Mouse (Mus musculus): ENCODE measurements around the gene Cd300lg.
A peak's percentile ranks its signal among the peaks of the same experiment; 100 is the strongest.

GRCm38 (mm10) chr11:102087931-102088898, 46.9 kb downstream of the Cd300lg start, which contains the start of gene Mpp2:
- TF ChIP-seq GATA1 (IDR thresholded peaks at IDR 0.05; ENCODE audit: low read length) (0 out of 2 replicates have a peak, but pooled peaks have one; percentile 7), TAL1 (IDR thresholded peaks at IDR 0.05; ENCODE audit: low read length) (peak; percentile 67)
